Mouse (Mus musculus) Patski (cell line): Measurements from ENCODE around the gene Inafm2. TPM values are rescaled to one million over a fixed set of nuclear protein-coding genes. Genes with fewer than 3 reads are reported as not detected.

Experiments
- ATAC-seq: fragments of 100-300 bp; one replicate; pipeline ENCODE4 v1.8.0; 2021
- CTCF ChIA-PET: fragments of 350-600 bp; sonication (Branson Sonifier 250); formaldehyde crosslinking; loops from one replicate; lab custom pipeline; 2022; ENCODE audit warnings: inconsistent platforms; lab: Charles Lee
- POLR2A ChIA-PET: fragments of 350-600 bp; sonication (Branson Sonifier 250); formaldehyde crosslinking; loops from one replicate; lab custom pipeline; 2022; ENCODE audit warnings: antibody characterized with exemption, inconsistent platforms; lab: Charles Lee
- DNase-seq: peaks from one replicate; pipeline ENCODE4 v3.0.0-alpha.2; 2011; ENCODE audit warnings: low read depth, low spot score
- H3K27me3 ChIP-seq: fragments of 371-371 bp; one replicate; pipeline ENCODE4 v1.5.1; 2021
- CTCF ChIP-seq: fragments of 100-300 bp; IDR thresholded peaks from one replicate; pipeline ENCODE4 v1.5.1; 2021
- in situ Hi-C: fragments of 300-500 bp; cut with MboI; formaldehyde crosslinking; loops from 3 replicates; pipeline ENCODE4 v1.11.1; 2018; ENCODE audit warnings: low pct_unique_long_range_greater_than_20kb, mixed read lengths
- polyA plus RNA-seq: library from polyadenylated mRNA; unstranded; gene quantifications from one replicate; pipeline ENCODE4 v1.2.3, GENCODE M21; 2021

The Inafm2 gene
- 25.9 TPM for polyA plus RNA-seq

DNA sequence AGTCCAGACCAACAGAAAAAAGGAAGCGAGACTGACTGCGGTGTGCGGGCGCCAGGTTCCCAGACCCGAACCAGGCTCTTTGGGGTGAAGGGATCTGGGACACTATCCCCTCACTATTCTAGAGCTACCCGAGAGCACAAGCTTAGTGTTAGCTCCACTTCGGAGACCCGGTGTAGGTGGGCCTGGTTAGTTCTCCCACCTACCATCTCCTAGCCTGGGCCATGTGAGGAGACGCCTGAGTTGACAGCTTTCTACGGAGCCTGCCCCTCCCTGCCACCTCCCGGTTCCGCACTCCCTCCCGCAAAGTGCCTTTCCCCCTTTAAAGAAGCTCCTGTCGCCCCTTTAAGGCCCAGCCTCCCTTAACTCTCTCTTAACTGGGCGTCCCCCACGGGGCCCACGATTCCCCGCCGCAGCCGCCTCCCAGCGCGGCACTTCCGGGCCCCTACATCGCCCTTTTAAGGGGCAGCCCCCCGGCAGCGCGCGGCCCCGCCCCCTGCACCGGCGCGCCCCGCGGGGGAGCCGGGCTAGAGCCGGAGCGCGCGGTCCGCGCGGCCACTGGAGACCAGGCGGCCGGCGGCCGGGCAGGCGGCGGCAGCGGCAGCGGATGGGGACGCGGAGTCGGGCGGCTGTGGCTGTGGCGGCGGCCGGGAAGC, at the start of gene Inafm2:
Gene Inafm2 (plus strand): TSS at position 527 of the 653 bp plus-strand sequence.
- in situ Hi-C loops, result loop anchor here (25.0 kb wide), 1 partner anchor 258 kb away; the partner anchor contains the start of gene Srp14
- ATAC-seq (peak; percentile 86), DNase-seq (no peak)
- TF ChIP-seq CTCF, result no peak
- POLR2A ChIA-PET, result interaction anchor here (0.7 to 1.1 kb wide), 4 partner anchors 9 to 19 kb away, joined by 3 to 4 read pairs (median 4); no protein-coding TSS in a partner anchor
- CTCF ChIA-PET, result interaction anchor here (1.0 kb wide), 1 partner anchor 17 kb away, joined by 3 read pairs; the partner anchor contains the start of gene Ccdc9b
- H3K27me3 ChIP-seq, result peaks cover 5% of the 10 kb centered on the region

GRCm38 (mm10) chr2:118696451-118697308, 48.9 kb upstream of the Inafm2 start:
- in situ Hi-C loops, result no loop called here
- ATAC-seq, result no peak
- DNase-seq, result no peak
- CTCF ChIA-PET, result interaction anchor here (1.4 to 5.2 kb wide), 5 partner anchors 26 to 57 kb away, joined by 4 to 60 read pairs (median 18); no protein-coding TSS in a partner anchor
- peaks cover under 1% of the 10 kb centered on the region for H3K27me3 ChIP-seq
- no peak for TF ChIP-seq CTCF
- POLR2A ChIA-PET, result interaction anchor here (0.6 to 1.3 kb wide), 2 partner anchors 28 to 1557 kb away, joined by 3 read pairs; no protein-coding TSS in a partner anchor

DNA sequence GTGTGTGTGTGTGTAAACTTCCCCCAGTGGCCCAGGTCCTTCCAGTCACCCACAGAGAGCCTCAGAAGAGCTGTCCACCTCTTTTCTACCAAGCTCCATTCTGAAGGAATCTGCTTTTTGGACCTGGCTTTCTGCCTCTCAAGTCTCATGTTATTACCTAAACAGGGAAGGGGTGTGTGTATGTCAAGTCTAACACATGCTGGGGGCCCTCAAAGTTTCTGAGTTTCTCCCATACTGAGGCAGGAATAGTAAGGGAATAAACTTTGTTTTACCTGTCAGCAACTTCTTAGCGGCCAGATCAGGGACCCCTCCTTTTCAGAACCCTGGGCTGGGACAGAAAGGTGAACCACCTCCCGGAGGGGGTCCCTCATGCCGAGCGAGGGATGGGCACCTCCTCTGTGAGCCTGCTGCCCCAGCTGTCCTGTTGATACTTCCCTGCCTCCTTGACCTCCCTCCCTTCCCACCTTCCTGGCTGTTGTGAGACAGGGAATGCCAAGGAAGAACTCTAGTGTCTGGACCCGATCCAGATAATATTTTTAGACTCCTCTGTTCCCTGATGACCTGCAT, 48.2 kb upstream of the Inafm2 start:
- ATAC-seq, result no peak
- ChIA-PET CTCF (interaction anchor here (0.9 to 5.2 kb wide), 4 partner anchors 31 to 58 kb away, joined by 3 to 60 read pairs (median 11); partner anchors contain the start of gene Plcb2), POLR2A (interaction anchor here (0.6 to 1.3 kb wide), 3 partner anchors 29 to 1558 kb away, joined by 3 to 4 read pairs (median 3); no protein-coding TSS in a partner anchor)
- no peak for TF ChIP-seq CTCF
- H3K27me3 ChIP-seq, result peaks cover 7% of the 10 kb centered on the region
- no peak for DNase-seq
- in situ Hi-C loops, result no loop called here

DNA sequence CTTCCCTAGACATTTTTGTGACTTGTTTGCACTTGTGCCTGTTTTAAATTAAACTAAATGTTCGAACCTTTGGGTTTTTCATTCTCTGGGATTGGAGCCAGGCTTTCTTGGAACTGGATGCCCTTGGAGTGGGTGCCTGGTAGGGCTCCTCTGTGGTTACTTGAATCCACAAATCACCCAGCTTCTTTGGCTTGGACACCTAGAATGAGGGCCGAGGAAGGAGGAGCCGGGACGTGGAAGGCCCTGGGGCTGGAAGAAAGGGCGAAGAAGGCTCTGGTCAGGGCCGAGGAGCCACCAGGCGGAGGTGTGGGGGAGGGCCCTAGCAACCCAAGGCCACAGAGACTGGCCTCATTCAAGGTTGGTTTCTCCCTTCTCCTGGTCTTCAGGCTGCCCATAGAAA, 47.6 kb upstream of the Inafm2 start:
- ChIA-PET CTCF (interaction anchor here (0.9 to 5.2 kb wide), 2 partner anchors 30 to 58 kb away, joined by 3 to 60 read pairs; partner anchors contain the start of gene Plcb2), POLR2A (interaction anchor here (0.7 to 1.3 kb wide), 2 partner anchors 29 to 359 kb away, joined by 3 to 4 read pairs; no protein-coding TSS in a partner anchor)
- TF ChIP-seq CTCF, result no peak
- in situ Hi-C loops, result no loop called here
- H3K27me3 ChIP-seq, result peaks cover 13% of the 10 kb centered on the region
- no peak for ATAC-seq
- no peak for DNase-seq

- ATAC-seq (no peak), DNase-seq (no peak)
- POLR2A ChIA-PET, result interaction anchor here (0.7 kb wide), 1 partner anchor 31 kb away, joined by 3 read pairs; no protein-coding TSS in a partner anchor
- no peak for TF ChIP-seq CTCF
- in situ Hi-C loops, result no loop called here
- CTCF ChIA-PET, result interaction anchor here (0.7 to 2.5 kb wide), 8 partner anchors 11 to 79 kb away, joined by 3 to 15 read pairs (median 4); partner anchors contain the start of gene Plcb2
- H3K27me3 ChIP-seq, result peaks cover 32% of the 10 kb centered on the region
These were observed 45.1 kb upstream of the Inafm2 start for GRCm38 (mm10) chr2:118700179-118701062.

- no peak for ATAC-seq
- in situ Hi-C loops, result no loop called here
- CTCF ChIA-PET, result interaction anchor here (2.2 kb wide), 1 partner anchor 28 kb away, joined by 11 read pairs; the partner anchor contains the start of gene Plcb2
- POLR2A ChIA-PET, result interaction anchor here (0.6 kb wide), 2 partner anchors 146 to 1332 kb away, joined by 3 to 5 read pairs; no protein-coding TSS in a partner anchor
- DNase-seq, result no peak
- H3K27me3 ChIP-seq, result peaks cover 36% of the 10 kb centered on the region
- TF ChIP-seq CTCF, result no peak
These were observed 44.4 kb upstream of the Inafm2 start for GRCm38 (mm10) chr2:118701161-118701560.

DNA sequence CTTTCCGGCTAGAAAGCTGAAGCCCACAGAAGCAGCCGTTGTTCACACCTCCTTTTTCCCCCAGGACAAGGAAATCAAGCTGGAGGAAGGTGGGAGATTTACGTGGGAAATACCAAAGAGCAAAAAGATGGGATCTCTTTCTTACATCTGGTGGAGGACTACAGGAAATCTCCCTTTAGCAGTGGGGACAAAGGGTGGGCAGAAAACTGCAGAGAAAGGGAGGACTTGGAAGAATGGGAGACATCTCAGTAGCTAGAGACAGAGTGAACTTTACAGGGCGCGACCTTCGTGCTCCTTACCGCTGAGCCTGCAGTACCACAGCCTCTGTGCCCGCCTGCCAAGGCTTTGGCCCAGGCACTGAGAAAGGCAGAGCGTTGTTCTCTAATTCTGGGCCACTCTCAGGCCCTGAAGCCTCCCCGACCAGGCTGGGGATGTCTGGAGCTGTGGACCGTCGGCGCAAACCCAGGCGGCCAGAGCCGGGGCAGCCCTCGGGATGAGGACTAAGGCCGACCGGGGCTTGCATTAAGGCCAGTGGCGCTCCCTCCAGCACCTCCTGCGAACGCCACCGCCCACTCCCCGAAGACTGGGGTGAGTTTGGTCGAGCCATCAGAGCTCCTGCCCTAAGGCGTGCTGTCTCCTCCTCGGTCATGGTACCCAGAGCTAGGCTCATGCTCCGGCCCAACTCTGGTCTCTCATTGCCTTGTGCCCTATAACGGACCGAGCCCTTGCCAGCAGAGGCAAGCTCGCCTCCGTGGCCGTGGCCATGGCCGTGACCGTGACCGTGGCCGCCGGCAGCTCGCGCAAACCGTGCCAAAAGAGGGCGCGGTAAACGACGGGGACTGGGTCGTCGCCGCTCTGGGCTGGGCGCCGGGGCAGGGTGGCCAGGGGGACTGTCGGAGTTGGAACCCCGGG, 43.3 kb upstream of the Inafm2 start:
- in situ Hi-C loops, result no loop called here
- no peak for DNase-seq
- TF ChIP-seq CTCF, result no peak
- ATAC-seq, result no peak
- H3K27me3 ChIP-seq, result peaks cover 36% of the 10 kb centered on the region
- POLR2A ChIA-PET, result interaction anchor here (0.5 to 0.6 kb wide), 3 partner anchors 145 to 1333 kb away, joined by 3 to 5 read pairs (median 3); no protein-coding TSS in a partner anchor
- CTCF ChIA-PET, result interaction anchor here (2.2 kb wide), 1 partner anchor 27 kb away, joined by 11 read pairs; the partner anchor contains the start of gene Plcb2
